Mouse (Mus musculus): ENCODE measurements around the gene Gm21767. TPM values are rescaled to one million over a fixed set of nuclear protein-coding genes. Genes with fewer than 3 reads are reported as not detected.
"Not testable (repeated sequence)": the region's sequence is repeated elsewhere in the genome, so short reads cannot be mapped to it uniquely, and the experiment has no call there.

Gm21767 gene
- total RNA-seq (2021): not detected
- long read RNA-seq, experiment 1: 0 reads
- long read RNA-seq, experiment 2: 0 reads

GRCm38 (mm10) chrY:13941438-13941837 is at the start of gene Gm21767:
Gene Gm21767 (plus strand): TSS chrY:13941738.
- not testable (repeated sequence) for DNase-seq
